Mouse (Mus musculus) kidney, embryonic 14.5 days (tissue): ENCODE measurements around the gene Adora3. TPM values are rescaled to one million over a fixed set of nuclear protein-coding genes. Genes with fewer than 3 reads are reported as not detected.

Experiments
- ATAC-seq: fragments of 200-750 bp; cut with Nextera tagmentation; 2 replicates; pipeline ENCODE4 v1.8.0; 2017; ENCODE audit warnings: moderate number of reproducible peaks, mild to moderate bottlenecking, moderate TSS enrichment, moderate library complexity; ENCODE audit not compliant: low FRiP score, low TSS enrichment
- H3K27ac ChIP-seq: fragments of 300-500 bp; sonication (generic); 2 replicates; pipeline ENCODE4 v1.5.1; 2014; ENCODE audit warnings: low read depth, mild to moderate bottlenecking, low read length, moderate library complexity, mixed read lengths
- H3K27me3 ChIP-seq: fragments of 300-500 bp; sonication (generic); 2 replicates; pipeline ENCODE4 v1.6.1; 2014; ENCODE audit warnings: mild to moderate bottlenecking, low read length; ENCODE audit not compliant: control insufficient read depth, insufficient read depth
- H3K36me3 ChIP-seq: fragments of 300-500 bp; sonication (generic); 2 replicates; pipeline ENCODE4 v1.6.1; 2014; ENCODE audit warnings: low read length, mixed read lengths; ENCODE audit not compliant: control insufficient read depth, insufficient read depth
- H3K4me1 ChIP-seq: fragments of 300-500 bp; sonication (generic); 2 replicates; pipeline ENCODE4 v1.6.1; 2014; ENCODE audit warnings: low read length, mixed read lengths; ENCODE audit not compliant: control insufficient read depth, insufficient read depth
- H3K4me2 ChIP-seq: fragments of 300-500 bp; sonication (generic); replicated peaks from 2 replicates; pipeline ENCODE4 v1.6.1; 2014; ENCODE audit warnings: low read depth, mild to moderate bottlenecking, low read length
- H3K4me3 ChIP-seq: fragments of 300-500 bp; sonication (generic); 2 replicates; pipeline ENCODE4 v1.5.1; 2014; ENCODE audit warnings: mild to moderate bottlenecking, low read length
- H3K9ac ChIP-seq: fragments of 300-500 bp; sonication (generic); 2 replicates; pipeline ENCODE4 v1.6.1; 2014; ENCODE audit warnings: low read depth, mild to moderate bottlenecking, low read length, moderate library complexity
- H3K9me3 ChIP-seq: fragments of 300-500 bp; sonication (generic); 2 replicates; pipeline ENCODE4 v1.6.1; 2016; ENCODE audit warnings: low read length; ENCODE audit not compliant: control insufficient read depth
- WGBS: fragments of 180-500 bp; shearing (Covaris S2); extraction: QIAGEN DNeasy Blood & Tissue Kit; methylation state at CpG from one replicate; pipeline ENCODE4 v1.1.7; 2014; 5-methylcytosine and 5-hydroxymethylcytosine counted together
- polyA plus RNA-seq: library from polyadenylated mRNA; unstranded; fragments of >200 nt; fragmentation: Nextera tagmentation; extraction: Ambion mirVana; gene quantifications from 2 replicates; pipeline ENCODE4 v1.2.1, GENCODE M21; 2014

Adora3 gene
- polyA plus RNA-seq, 1 experiment from 2014 or later = 0.18 TPM

GRCm38 (mm10) chr3:105882105-105882504, 11.4 kb downstream of the Adora3 start:
- Histone ChIP-seq H3K9ac (no peak overlapping the region), H3K9me3 (no peaks in the 10 kb centered on the region), H3K27me3 (no peaks in the 10 kb centered on the region), H3K4me1 (no peaks in the 10 kb centered on the region), H3K4me2 (no peak overlapping the region), H3K27ac (no peak overlapping the region), H3K4me3 (no peak overlapping the region), H3K36me3 (no peaks in the 10 kb centered on the region)
- no peak for ATAC-seq
- WGBS = 88% methylated on average over 7 of the region's 7 CpGs

- H3K27me3 ChIP-seq = no peaks in the 10 kb centered on the region
- no peaks in the 10 kb centered on the region for H3K9me3 ChIP-seq
- no peak overlapping the region for H3K9ac ChIP-seq
- 93% methylated on average over 2 of the region's 2 CpGs for WGBS
- no peak overlapping the region for H3K4me3 ChIP-seq
- no peak for ATAC-seq
- no peaks in the 10 kb centered on the region for H3K4me1 ChIP-seq
- H3K36me3 ChIP-seq = no peaks in the 10 kb centered on the region
- H3K4me2 ChIP-seq = no peak overlapping the region
- no peak overlapping the region for H3K27ac ChIP-seq
Measured at GRCm38 (mm10) chr3:105883111-105883510, 12.5 kb downstream of the Adora3 start.

DNA sequence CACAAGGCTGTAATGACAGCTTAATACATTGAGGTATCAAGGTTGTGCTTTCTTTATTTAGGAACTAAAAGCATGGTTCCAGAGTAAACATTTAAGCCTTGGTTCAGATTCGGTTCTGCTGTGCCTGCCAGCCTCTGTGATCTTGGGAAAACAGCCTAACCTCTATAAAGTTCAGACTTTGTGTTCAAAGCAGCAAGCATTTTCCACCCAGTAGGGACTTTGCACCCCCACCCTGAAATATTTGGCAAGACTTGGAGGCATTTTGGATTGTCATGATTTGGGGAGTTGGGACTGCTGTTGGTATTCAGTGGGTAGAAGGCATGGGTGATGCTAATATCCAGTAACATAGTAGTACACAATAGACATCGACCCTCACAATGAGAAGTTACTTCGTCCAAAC, 18.3 kb downstream of the Adora3 start:
- no peak overlapping the region for H3K4me2 ChIP-seq
- H3K9me3 ChIP-seq = no peaks in the 10 kb centered on the region
- no peaks in the 10 kb centered on the region for H3K36me3 ChIP-seq
- ATAC-seq = no peak
- H3K27me3 ChIP-seq = no peaks in the 10 kb centered on the region
- 86% methylated on average over 3 of the region's 3 CpGs for WGBS
- H3K4me1 ChIP-seq = peaks cover 9% of the 10 kb centered on the region; the same call in 1 of the 2 replicates
- H3K4me3 ChIP-seq = no peak overlapping the region
- H3K27ac ChIP-seq = no peak overlapping the region
- no peak overlapping the region for H3K9ac ChIP-seq

DNA sequence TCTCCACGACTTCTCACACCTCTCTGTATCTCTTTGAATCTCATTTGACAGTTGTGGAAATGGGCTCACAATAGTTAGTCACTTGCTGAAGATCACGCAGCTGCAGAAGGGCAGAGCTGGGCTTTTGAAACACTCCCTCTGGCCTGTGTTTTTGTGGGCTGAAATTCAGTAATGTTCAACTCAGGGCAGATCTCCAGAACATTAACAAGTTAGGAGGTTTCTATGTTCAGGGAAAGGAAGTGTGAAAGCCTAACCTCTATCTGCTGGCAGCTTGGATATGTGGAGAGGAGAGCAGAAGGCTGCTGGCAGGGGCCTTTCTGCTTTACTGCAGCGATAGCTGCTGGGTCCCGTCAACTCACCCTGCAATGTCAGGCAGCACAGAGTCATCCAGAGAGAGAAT, 19.6 kb downstream of the Adora3 start:
- Histone ChIP-seq H3K9me3 (no peaks in the 10 kb centered on the region), H3K4me2 (no peak overlapping the region), H3K9ac (no peak overlapping the region), H3K4me1 (peaks cover 16% of the 10 kb centered on the region; the same call in 1 of the 2 replicates), H3K4me3 (no peak overlapping the region), H3K36me3 (no peaks in the 10 kb centered on the region), H3K27ac (no peak overlapping the region), H3K27me3 (no peaks in the 10 kb centered on the region)
- ATAC-seq = no peak
- WGBS = 68% methylated on average over 4 of the region's 4 CpGs

DNA sequence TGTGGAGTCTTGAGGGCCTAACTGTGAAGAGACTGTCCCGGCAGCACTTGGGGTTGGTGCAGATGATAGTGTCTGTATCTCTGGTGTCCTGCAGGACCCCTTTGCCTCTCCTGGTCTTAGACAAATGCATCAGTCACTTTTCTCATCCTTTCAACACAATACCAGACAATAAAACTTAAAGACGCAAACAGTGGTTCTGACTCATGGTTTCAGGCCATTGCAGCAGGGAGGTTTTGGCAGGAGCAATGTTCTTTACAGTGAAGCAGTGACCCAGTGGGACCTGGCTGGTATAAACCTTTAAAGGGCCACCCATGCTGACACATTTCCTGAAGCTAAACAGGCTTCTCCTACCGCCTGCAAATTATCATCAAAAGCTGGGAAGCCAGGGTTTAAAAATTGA, 20.5 kb downstream of the Adora3 start:
- no peaks in the 10 kb centered on the region for H3K27me3 ChIP-seq
- peaks cover 16% of the 10 kb centered on the region; the same call in 1 of the 2 replicates for H3K4me1 ChIP-seq
- 45% methylated on average over 3 of the region's 3 CpGs for WGBS
- H3K36me3 ChIP-seq = no peaks in the 10 kb centered on the region
- no peak overlapping the region for H3K4me2 ChIP-seq
- H3K4me3 ChIP-seq = no peak overlapping the region
- no peak overlapping the region for H3K27ac ChIP-seq
- H3K9ac ChIP-seq = no peak overlapping the region
- ATAC-seq = no peak
- no peaks in the 10 kb centered on the region for H3K9me3 ChIP-seq

DNA sequence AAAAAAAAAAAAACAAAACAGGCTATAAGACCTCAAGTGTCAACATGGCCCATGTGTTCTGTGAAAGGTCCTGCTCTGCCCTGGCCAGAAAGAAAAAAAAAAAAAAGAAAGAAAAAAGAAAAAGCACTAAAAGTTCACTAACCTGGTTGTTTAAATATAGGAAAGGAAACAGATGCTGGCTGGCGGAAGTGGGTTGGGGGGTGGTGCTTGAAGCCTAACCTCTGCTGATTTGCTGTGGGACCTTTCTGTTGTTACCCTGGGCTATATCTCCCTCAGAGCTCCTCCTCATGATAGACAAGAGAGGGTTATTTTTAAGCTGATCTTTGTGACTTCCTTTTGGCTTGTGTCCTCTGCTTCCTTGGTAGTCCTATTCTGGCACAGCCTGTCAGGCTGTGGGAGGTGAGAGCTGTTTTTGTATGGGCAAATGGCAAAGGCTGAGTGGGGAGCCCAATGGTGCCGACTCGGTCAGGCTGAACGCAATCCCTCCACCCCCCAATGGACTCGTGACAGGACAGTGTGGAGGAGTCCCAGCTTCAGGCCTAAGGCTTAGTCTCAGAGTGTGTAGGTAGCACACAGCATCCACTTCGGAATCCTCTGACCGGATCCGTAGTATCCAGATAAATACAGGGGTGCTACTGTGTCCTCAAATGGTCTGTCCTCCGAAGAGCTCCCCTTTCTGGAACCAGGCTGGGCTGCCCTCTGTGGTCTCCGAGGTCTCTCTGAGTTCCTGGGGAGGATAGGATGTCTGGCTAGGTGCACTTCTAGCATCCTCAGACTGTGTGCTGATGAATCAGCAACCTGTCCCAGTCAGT, 21.3 kb downstream of the Adora3 start:
- H3K27me3 ChIP-seq = no peaks in the 10 kb centered on the region
- 64% methylated on average over 10 of the region's 10 CpGs for WGBS
- peak overlapping the region; percentile 42; the same call in 1 of the 2 replicates for H3K27ac ChIP-seq
- no peak overlapping the region for H3K4me2 ChIP-seq
- no peak overlapping the region for H3K9ac ChIP-seq
- H3K4me1 ChIP-seq = peaks cover 16% of the 10 kb centered on the region; the same call in 1 of the 2 replicates
- ATAC-seq = 0 out of 2 replicates have a peak, but pooled peaks have one; percentile 47
- no peak overlapping the region for H3K4me3 ChIP-seq
- no peaks in the 10 kb centered on the region for H3K36me3 ChIP-seq
- H3K9me3 ChIP-seq = no peaks in the 10 kb centered on the region

DNA sequence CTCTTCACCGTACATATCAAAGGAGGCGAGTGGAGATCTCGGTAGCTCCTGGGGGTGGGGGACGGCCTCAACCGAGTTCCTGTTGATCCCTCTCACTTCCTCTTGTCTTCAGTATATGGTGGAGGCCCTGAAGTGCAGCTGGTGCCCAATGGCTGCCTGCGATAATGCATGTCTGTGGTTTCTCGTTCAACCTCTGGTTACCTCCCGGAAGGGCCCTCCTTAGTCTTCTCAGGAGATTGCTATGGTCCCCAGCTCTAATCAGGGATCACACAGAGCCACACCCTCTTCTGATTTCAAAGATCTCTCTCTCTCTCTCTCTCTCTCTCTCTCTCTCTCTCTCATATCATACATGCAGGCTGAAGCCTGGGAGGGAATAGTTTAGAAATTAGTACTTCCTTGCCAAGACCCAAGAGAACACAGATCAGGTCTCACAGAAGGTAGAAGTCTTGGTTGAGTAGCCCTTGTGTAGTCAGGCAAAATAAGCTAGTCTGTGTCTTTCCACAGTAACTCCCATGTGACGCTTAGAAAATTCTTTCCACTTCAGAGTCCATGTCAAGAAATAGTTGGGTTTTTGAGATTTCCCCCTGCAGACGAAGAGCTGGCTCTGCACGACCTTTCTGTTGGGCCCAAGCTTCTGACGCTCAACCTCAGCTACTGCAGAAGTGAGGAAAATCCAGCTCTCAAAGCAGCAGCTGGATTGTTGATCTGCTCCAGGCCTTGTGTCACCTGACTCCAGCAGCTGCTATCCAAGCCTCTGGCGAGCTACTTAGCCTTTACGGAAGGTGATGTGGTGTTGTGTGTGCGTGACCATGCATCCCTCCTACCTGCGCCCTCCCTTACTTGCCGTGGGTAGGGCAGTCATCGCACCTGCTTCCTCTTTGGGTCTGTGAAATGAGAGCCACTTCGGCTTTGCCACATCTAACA, 22.2 kb downstream of the Adora3 start:
- Histone ChIP-seq H3K9ac (no peak overlapping the region), H3K9me3 (no peaks in the 10 kb centered on the region), H3K27me3 (no peaks in the 10 kb centered on the region), H3K4me3 (no peak overlapping the region), H3K27ac (no peak overlapping the region; the same call in 1 of the 2 replicates), H3K4me1 (peaks cover 16% of the 10 kb centered on the region; the same call in 1 of the 2 replicates), H3K4me2 (no peak overlapping the region), H3K36me3 (no peaks in the 10 kb centered on the region)
- 77% methylated on average over 19 of the region's 19 CpGs for WGBS
- ATAC-seq = no peak

DNA sequence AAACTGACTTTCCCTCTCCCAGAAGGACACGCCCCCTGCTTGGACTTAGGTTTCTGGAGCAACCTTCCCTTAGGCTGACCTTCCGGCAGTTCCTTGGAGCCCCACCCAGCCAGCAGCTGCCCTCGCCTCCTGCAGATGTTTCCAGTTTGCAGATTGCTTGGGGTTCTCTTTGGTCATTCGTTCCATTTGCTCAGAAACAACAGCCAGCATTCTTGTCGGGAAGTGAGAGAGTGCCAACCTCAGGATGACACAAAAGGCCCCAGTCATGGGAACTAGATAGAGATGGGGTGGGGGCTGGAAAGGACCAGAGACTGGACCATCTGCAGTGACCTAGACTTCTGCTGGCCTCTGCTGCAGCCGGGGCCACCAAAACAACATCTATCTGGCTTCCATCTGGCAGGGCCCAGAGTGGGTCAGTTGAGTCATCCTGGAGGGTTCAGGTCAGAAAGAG, 23.3 kb downstream of the Adora3 start:
- no peak; the same call in 1 of the 2 replicates for ATAC-seq
- no peak overlapping the region for H3K4me2 ChIP-seq
- no peak overlapping the region for H3K4me3 ChIP-seq
- no peaks in the 10 kb centered on the region for H3K27me3 ChIP-seq
- H3K36me3 ChIP-seq = no peaks in the 10 kb centered on the region
- H3K9ac ChIP-seq = no peak overlapping the region
- 42% methylated on average over 6 of the region's 6 CpGs for WGBS
- H3K9me3 ChIP-seq = no peaks in the 10 kb centered on the region
- H3K27ac ChIP-seq = peak overlapping the region; percentile 11; the same call in 1 of the 2 replicates
- H3K4me1 ChIP-seq = peaks cover 16% of the 10 kb centered on the region; the same call in 1 of the 2 replicates
